Mouse (Mus musculus) right cerebral cortex, postnatal 25 days (tissue): ENCODE data around the gene Def8.

Experiments used
- DNase-seq: peaks from one replicate; pipeline ENCODE4 v3.0.0; 2022

Gene Def8

GRCm38 (mm10) chr8:123497699-123498098 is 74.4 kb downstream of the Def8 start:
- DNase-seq: no peak

- peak; percentile 38 for DNase-seq
Measured at GRCm38 (mm10) chr8:123498963-123499362, 75.6 kb downstream of the Def8 start.

GRCm38 (mm10) chr8:123499556-123499955 is 76.2 kb downstream of the Def8 start:
- no peak for DNase-seq

- no peak for DNase-seq
Measured at GRCm38 (mm10) chr8:123502192-123502591, 78.9 kb downstream of the Def8 start.

GRCm38 (mm10) chr8:123503801-123504467 is 80.6 kb downstream of the Def8 start:
- no peak for DNase-seq

- no peak for DNase-seq
Measured at GRCm38 (mm10) chr8:123504591-123505195, 81.4 kb downstream of the Def8 start.

- no peak for DNase-seq
Measured at GRCm38 (mm10) chr8:123505267-123505666, 81.9 kb downstream of the Def8 start.

GRCm38 (mm10) chr8:123505695-123506094 is 82.4 kb downstream of the Def8 start:
- no peak for DNase-seq

- no peak for DNase-seq
Measured at GRCm38 (mm10) chr8:123507153-123507552, 83.8 kb downstream of the Def8 start.

- no peak for DNase-seq
Measured at GRCm38 (mm10) chr8:123510819-123511218, 87.5 kb downstream of the Def8 start.
